Mouse (Mus musculus): ENCODE data around the gene Mdga2. TPM values are rescaled to one million over a fixed set of nuclear protein-coding genes. Genes with fewer than 3 reads are reported as not detected.

Mdga2 gene
- polyA plus RNA-seq, 1 experiment from 2014 or later = 0.21 TPM

DNA sequence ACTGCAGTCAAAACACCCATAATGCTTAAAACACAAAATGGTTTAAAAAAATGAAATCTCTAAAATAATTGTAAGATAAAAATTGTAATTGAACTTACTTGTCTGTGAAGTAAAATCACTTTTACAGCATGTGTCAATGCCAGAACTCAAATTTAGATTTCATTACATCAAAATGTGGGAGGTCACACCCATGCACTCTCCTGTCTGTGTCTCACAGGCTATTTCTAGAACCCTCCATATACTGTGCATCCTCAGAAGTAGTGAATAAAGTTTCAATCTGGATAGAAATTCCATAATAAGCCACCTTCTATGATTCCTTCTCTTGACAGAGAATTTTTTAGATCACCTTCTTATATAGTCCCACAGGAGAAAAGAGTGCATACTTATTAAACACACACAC is 466.7 kb downstream of the Mdga2 start:
- H3K27ac ChIP-seq = no peak overlapping the region
- no peaks in the 10 kb centered on the region for H3K9me3 ChIP-seq
- no peak overlapping the region for H3K4me3 ChIP-seq
- H3K27me3 ChIP-seq (ENCODE audit: insufficient read depth, poor library complexity, severe bottlenecking) = no peaks in the 10 kb centered on the region
- H3K36me3 ChIP-seq = no peaks in the 10 kb centered on the region
- H3K4me1 ChIP-seq = no peaks in the 10 kb centered on the region
- DNase-seq (ENCODE audit: low spot score) = no peak

DNA sequence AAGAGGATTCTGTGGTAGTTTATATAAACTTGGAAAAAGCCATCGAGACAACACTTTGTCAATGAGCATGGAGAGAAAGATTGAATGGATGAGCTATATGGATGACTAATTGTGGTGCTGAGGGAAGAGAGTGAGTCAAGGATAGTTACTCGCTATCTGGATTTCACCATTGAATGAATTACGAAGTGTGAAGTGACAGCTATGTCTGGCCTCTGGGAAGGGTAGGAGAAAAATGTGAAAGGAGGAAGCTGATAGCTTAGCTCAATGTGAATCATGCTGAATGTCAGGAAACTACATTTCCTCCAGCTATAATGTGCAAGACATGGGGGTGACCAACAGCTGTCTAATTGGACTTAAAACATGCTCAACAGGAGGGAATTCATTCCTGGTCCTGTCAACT is 487.8 kb downstream of the Mdga2 start:
- DNase-seq (ENCODE audit: low spot score) = no peak
- 43% methylated on average over 3 of the region's 3 CpGs for WGBS
- Histone ChIP-seq H3K36me3 (no peaks in the 10 kb centered on the region), H3K27ac (no peak overlapping the region), H3K4me3 (no peak overlapping the region), H3K9me3 (no peaks in the 10 kb centered on the region), H3K27me3 (ENCODE audit: insufficient read depth, poor library complexity, severe bottlenecking) (no peaks in the 10 kb centered on the region), H3K4me1 (no peaks in the 10 kb centered on the region)

DNA sequence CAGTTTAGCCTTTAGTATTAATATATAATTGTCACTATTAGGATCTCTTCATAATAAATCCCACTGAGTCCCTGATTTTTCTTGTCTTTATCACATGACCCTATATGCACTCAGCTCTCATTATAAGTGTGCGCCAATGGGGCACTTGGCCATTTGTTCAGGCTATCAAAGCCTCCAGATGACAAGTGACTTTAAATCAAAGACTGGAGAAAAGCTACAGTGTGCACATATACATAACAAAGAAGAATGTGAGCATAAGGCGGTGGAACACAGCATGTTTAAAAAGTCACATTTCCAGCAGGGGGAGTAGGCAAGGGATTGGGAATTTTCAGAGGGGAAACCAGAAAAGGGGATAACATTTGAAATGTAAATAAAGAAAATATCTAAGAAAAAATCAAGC is 497.9 kb downstream of the Mdga2 start:
- no peaks in the 10 kb centered on the region for H3K36me3 ChIP-seq
- 78% methylated on average over 2 of the region's 2 CpGs for WGBS
- no peaks in the 10 kb centered on the region for H3K9me3 ChIP-seq
- no peak overlapping the region for H3K27ac ChIP-seq
- DNase-seq (ENCODE audit: low spot score) = no peak
- no peak overlapping the region for H3K4me3 ChIP-seq
- H3K4me1 ChIP-seq = no peaks in the 10 kb centered on the region
- no peaks in the 10 kb centered on the region for H3K27me3 ChIP-seq (ENCODE audit: insufficient read depth, poor library complexity, severe bottlenecking)

DNA sequence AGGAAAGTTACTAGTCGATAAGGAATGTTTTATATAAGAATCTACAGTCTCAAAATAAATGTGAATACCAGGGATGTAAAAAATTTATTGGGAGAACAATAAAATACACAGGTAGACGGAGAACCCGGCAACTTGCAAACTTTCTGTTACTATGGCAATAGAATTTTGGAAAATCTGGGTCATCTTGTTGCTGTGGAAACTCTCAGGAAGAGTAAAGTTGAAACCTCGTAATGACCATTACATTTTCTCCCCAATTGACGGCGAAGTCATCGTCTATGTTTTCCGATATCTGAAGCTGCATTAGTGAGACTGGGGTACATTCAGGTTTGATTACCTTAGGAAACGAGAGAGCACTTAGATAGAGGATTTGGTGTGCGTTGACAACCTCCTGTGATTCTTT is 514.0 kb downstream of the Mdga2 start:
- H3K9me3 ChIP-seq = no peaks in the 10 kb centered on the region

DNA sequence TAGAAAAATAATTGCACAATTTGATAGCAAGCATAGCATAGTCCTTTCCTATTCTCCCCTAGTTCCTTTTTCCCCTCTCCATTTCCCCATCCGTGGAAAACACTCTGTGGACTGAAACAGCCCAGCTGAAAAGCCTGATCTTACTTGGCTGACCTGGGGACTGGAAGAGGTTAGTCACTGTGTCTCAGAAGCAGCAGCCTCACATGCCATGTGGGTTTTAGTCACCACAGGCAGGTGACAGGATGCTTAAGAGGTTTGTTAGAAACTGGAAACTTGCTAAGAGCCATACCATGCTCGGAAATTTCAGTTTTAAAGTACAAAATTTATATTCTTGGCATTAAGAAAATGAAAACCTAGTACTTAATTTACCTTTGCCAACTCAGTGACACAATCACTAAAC is 514.9 kb downstream of the Mdga2 start:
- WGBS = 23% methylated on average over 2 of the region's 2 CpGs
- no peaks in the 10 kb centered on the region for H3K9me3 ChIP-seq
- DNase-seq (ENCODE audit: low spot score) = no peak
- no peaks in the 10 kb centered on the region for H3K4me1 ChIP-seq
- no peak overlapping the region for H3K4me3 ChIP-seq
- H3K36me3 ChIP-seq = no peaks in the 10 kb centered on the region
- H3K27me3 ChIP-seq (ENCODE audit: insufficient read depth, poor library complexity, severe bottlenecking) = no peaks in the 10 kb centered on the region
- H3K27ac ChIP-seq = no peak overlapping the region

More for the DNA sequence above, 514.0 kb downstream of the Mdga2 start:
- H3K27me3 ChIP-seq (ENCODE audit: insufficient read depth, poor library complexity, severe bottlenecking) = no peaks in the 10 kb centered on the region
- H3K27ac ChIP-seq = no peak overlapping the region
- H3K4me3 ChIP-seq = no peak overlapping the region
- H3K36me3 ChIP-seq = no peaks in the 10 kb centered on the region
- WGBS = 77% methylated on average over 10 of the region's 10 CpGs
- H3K4me1 ChIP-seq = no peaks in the 10 kb centered on the region
- no peak for DNase-seq (ENCODE audit: low spot score)

DNA sequence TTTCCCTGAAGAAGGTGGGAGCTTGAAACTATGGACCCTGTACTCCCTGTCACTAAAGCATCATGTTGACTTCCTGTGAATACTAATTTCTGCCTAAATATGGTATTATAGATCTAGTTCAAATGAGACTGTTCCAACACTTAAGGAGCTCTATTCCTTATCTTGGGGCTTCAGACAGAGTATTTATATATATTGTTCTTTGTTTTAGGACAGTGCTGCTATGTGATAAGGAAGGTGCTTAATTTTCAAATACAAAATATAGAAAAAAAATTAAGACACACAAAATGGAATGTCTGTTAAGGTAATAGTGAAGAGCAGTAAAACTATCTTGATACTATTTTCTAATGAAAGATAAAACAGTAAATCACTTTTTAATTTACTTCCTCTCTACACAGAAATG is 517.3 kb downstream of the Mdga2 start:
- Histone ChIP-seq H3K27ac (no peak overlapping the region), H3K4me1 (no peaks in the 10 kb centered on the region), H3K36me3 (no peaks in the 10 kb centered on the region), H3K4me3 (no peak overlapping the region), H3K27me3 (ENCODE audit: insufficient read depth, poor library complexity, severe bottlenecking) (no peaks in the 10 kb centered on the region), H3K9me3 (no peaks in the 10 kb centered on the region)
- no peak for DNase-seq (ENCODE audit: low spot score)

DNA sequence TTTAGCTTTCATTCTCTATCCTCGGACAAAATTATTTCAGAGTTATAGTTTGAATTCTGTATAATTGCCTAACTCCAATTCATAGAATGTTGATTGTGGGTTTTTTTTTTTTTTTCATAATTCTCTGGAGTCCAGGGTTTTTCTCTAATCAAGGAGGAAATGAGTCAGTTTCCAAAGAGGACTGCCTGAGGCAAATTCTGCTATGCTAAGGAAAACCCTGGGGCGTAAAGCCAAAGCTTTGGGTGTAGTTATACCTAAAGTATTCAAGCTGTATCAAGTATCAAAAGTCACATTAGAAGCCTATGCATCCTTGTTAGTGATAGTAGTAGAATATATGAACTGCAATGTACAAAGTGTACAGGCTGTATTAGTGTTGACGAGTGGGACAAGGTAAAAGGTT is 519.6 kb downstream of the Mdga2 start:
- Histone ChIP-seq H3K27ac (no peak overlapping the region), H3K4me1 (no peaks in the 10 kb centered on the region), H3K4me3 (no peak overlapping the region), H3K27me3 (ENCODE audit: insufficient read depth, poor library complexity, severe bottlenecking) (no peaks in the 10 kb centered on the region), H3K36me3 (no peaks in the 10 kb centered on the region), H3K9me3 (no peaks in the 10 kb centered on the region)
- no peak for DNase-seq (ENCODE audit: low spot score)
- WGBS = 80% methylated on average over 3 of the region's 3 CpGs

DNA sequence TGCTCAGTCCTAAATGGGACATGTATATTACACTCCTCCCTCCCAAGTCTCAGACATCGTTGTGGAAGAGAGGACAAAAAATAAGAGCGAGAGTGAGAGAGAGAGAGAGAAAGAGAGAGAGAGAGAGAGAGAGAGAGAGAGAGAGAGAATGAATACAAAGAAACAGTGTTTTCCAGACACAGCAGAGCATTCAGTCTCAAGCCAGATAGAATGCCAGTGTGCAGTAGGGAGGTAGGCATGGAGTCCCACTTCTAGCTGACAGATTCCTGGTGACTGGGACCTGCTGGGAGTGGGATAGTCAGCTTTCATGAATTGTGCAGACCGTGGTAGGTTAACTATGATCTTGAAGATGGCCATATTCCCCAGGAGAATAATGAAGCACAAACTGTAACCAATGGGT is 542.8 kb downstream of the Mdga2 start:
- Histone ChIP-seq H3K4me1 (no peaks in the 10 kb centered on the region), H3K9me3 (no peaks in the 10 kb centered on the region), H3K27ac (no peak overlapping the region), H3K27me3 (ENCODE audit: insufficient read depth, poor library complexity, severe bottlenecking) (no peaks in the 10 kb centered on the region), H3K4me3 (no peak overlapping the region), H3K36me3 (no peaks in the 10 kb centered on the region)
- no peak for DNase-seq (ENCODE audit: low spot score)
- 79% methylated on average over 3 of the region's 3 CpGs for WGBS

DNA sequence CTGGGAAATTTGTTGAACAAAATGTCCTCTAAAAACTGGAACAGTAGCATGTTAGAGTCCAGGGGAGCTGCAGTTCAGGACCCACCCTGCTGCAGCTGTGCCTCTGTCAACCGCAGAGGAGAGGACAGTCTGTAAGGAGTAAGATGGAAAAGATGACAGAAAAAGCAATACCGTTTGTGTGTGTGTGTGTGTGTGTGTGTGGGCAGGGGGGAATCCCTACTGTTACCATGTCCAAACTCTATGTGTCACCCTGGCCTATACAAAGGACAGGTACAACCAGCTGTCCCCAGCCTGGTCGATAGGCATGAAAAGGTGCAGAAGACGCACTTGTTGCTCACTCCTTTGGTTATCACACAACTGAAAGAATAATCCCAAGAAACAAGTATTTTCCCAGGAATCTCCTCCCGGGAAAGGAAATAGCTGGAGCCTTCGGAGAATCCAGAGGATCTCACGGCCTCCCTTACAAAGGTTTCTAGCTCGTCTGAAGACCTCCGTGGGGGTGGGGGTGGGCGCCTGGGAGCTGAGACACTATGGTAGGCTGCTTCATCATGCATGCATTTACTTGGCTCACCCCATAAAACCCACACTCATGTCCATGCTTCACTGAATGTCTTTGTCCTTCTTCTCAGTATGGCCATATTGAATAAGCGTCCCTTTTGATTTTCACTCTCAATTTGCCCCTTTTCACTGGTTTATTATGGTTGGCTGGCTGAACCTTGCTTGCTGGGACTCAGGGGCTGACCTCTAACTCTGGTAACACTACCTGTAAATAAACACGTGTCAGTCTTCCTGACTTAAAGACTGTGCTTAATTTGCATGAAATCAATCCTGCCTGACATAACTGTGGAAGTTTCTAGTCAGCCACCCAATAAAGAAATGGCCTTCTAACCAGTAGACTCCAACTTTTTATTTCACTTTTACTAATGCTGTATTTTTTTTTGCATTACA is 573.5 kb downstream of the Mdga2 start:
- H3K36me3 ChIP-seq = no peaks in the 10 kb centered on the region
- no peak overlapping the region for H3K4me3 ChIP-seq
- no peak for DNase-seq (ENCODE audit: low spot score)
- no peaks in the 10 kb centered on the region for H3K27me3 ChIP-seq (ENCODE audit: insufficient read depth, poor library complexity, severe bottlenecking)
- H3K9me3 ChIP-seq = no peaks in the 10 kb centered on the region
- no peaks in the 10 kb centered on the region for H3K4me1 ChIP-seq
- H3K27ac ChIP-seq = no peak overlapping the region
- WGBS = 75% methylated on average over 12 of the region's 12 CpGs

DNA sequence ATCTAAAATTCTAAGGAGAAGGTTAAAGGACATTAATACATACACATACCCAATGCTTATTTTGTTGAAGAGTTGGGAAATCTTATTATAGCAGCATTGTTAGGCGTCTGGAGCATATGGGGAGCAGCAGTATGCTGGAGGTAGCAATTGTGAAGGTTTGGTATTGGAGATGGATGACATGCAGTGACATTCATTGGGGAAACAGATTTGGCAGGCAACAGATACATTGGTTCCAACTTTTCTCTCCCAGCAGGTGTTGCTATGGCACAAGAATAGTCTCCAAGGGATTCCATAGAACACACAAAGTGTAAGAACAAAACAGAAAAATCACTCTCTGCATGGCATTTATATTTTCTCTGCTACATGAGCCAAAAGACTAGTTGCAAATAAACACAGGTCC is 581.9 kb downstream of the Mdga2 start:
- no peaks in the 10 kb centered on the region for H3K4me1 ChIP-seq
- no peak for DNase-seq (ENCODE audit: low spot score)
- H3K27me3 ChIP-seq (ENCODE audit: insufficient read depth, poor library complexity, severe bottlenecking) = no peaks in the 10 kb centered on the region
- no peaks in the 10 kb centered on the region for H3K36me3 ChIP-seq
- H3K9me3 ChIP-seq = no peaks in the 10 kb centered on the region
- WGBS = 53% methylated on average over 1 of the region's 1 CpGs
- H3K27ac ChIP-seq = no peak overlapping the region
- no peak overlapping the region for H3K4me3 ChIP-seq

DNA sequence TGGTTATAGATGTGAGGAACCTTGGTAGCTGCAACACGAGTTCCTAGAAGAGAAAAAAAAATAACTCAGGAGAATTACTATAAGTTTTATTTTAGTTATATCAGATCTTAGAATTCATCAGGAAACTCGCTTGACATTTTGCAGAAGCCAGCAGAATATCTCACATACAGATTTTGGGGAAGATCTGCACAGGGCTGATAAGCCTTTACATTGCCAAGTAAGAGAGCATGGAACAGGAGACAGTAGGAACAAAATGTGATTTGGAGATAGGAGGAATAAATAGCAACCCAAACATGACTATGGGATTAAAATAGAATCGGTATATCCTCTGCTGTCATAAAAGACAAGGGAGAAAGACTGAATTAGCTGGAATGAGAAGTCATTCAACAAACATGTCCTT is 602.4 kb downstream of the Mdga2 start:
- no peak overlapping the region for H3K4me3 ChIP-seq
- H3K9me3 ChIP-seq = no peaks in the 10 kb centered on the region
- 72% methylated on average over 3 of the region's 3 CpGs for WGBS

DNA sequence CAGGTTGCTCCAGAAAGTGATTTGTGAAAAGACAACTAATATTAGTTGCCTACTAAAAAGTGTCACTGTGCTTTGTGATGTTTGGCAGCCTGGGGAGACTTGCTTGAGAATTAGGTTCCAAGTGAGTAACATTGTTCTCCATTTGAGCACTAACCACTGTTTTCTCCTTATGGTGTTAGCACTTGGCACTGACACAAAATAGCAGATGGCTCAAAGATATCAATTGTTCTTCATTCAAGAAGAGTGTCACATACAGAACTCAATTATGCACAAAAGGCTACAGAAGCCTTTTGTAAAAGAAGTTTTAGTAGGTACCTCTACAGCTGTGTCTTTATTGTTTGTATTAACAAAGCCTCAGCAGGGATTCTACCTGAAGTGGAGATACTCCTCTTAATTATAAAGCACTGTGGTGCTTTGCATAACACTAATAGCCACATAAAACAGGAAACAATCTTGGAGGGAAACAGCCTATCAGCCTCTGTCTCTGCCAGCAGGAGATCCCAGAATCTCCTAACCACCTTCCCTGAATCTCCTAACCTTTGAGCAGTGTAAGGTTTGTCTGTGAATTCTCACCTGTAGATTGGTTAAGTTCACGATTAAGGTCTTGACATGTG is 630.6 kb downstream of the Mdga2 start:
- no peaks in the 10 kb centered on the region for H3K4me1 ChIP-seq
- no peak for DNase-seq (ENCODE audit: low spot score)
- H3K27ac ChIP-seq = no peak overlapping the region
- H3K36me3 ChIP-seq = no peaks in the 10 kb centered on the region
- H3K4me3 ChIP-seq = no peak overlapping the region
- H3K9me3 ChIP-seq = no peaks in the 10 kb centered on the region
- no peaks in the 10 kb centered on the region for H3K27me3 ChIP-seq (ENCODE audit: insufficient read depth, poor library complexity, severe bottlenecking)
- WGBS = 62% methylated on average over 1 of the region's 1 CpGs

More for the DNA sequence above, 602.4 kb downstream of the Mdga2 start:
- DNase-seq (ENCODE audit: low spot score) = no peak
- Histone ChIP-seq H3K27me3 (ENCODE audit: insufficient read depth, poor library complexity, severe bottlenecking) (no peaks in the 10 kb centered on the region), H3K27ac (no peak overlapping the region), H3K4me1 (no peaks in the 10 kb centered on the region), H3K36me3 (no peaks in the 10 kb centered on the region)

DNA sequence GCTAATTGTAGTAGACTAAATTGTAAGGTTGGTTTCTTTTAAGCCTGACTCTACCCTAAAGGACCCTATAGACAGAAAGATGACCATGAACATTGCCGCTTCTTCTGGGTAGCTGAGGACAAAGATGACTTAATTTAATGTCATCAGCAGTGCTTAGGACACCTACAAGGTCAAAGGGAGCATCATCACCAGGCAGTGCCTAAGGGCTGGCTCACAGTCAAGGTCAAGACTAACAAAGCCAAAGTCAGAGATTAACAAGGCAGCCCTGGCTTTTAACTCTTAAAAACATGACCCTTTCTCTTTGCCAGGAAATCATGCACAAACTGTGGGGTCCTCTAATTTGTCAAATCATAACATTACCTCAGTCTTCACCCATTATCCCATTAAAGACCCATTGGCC is 657.0 kb downstream of the Mdga2 start:
- Histone ChIP-seq H3K27me3 (ENCODE audit: insufficient read depth, poor library complexity, severe bottlenecking) (no peaks in the 10 kb centered on the region), H3K9me3 (no peaks in the 10 kb centered on the region), H3K36me3 (no peaks in the 10 kb centered on the region), H3K27ac (no peak overlapping the region), H3K4me3 (no peak overlapping the region), H3K4me1 (no peaks in the 10 kb centered on the region)
- 91% methylated on average over 1 of the region's 1 CpGs for WGBS
- DNase-seq (ENCODE audit: low spot score) = no peak
